In genomic region chr2:150808812-150809211, GRCm38 (mm10) we compare ENCODE assay signal across 22 mouse cellular contexts. TPM values are rescaled to one million over a fixed set of nuclear protein-coding genes. Genes with fewer than 3 reads are reported as not detected.
DNase-seq lines count a peak whose midpoint lies in the region; ATAC-seq and TF ChIP-seq lines count a peak whose summit lies in the region.
"Had no signal": no experiment of that assay in that cellular context is flagged by ENCODE, and none has a peak within 500 bp of the region (broad histone marks: within the 10 kb centered on the region; RNA-seq: fewer than 3 reads in every experiment).

No protein-coding gene starts in this region.

- no peak overlapping the region for H3K27ac ChIP-seq in forebrain, embryonic 15.5 days (replicated peaks)
- H3K27ac ChIP-seq in forebrain, embryonic 12.5 days, result no peak overlapping the region
- peak overlapping the region; percentile 47; the same call in 1 of the 2 replicates for H3K27ac ChIP-seq in hindbrain, embryonic 14.5 days
- no peak overlapping the region for H3K27ac ChIP-seq in hindbrain, embryonic 12.5 days
- no peak overlapping the region for H3K27ac ChIP-seq in midbrain, embryonic 16.5 days (ENCODE audit: low read length)
- H3K27ac ChIP-seq in midbrain, embryonic 11.5 days (ENCODE audit: low read depth, low read length), result no peak overlapping the region
- H3K27ac ChIP-seq in hindbrain, postnatal 0 days, result peak overlapping the region; percentile 69
- H3K27ac ChIP-seq: embryonic facial prominence, embryonic 12.5 days; gastrocnemius, adult 2 months; heart, embryonic 13.5 days had no signal

- H3K4me2 ChIP-seq in forebrain, embryonic 15.5 days (replicated peaks), result no peak overlapping the region
- H3K4me2 ChIP-seq in forebrain, embryonic 12.5 days, result no peak overlapping the region
- no peak overlapping the region for H3K4me2 ChIP-seq in hindbrain, embryonic 14.5 days (replicated peaks)
- no peak overlapping the region for H3K4me2 ChIP-seq in hindbrain, embryonic 12.5 days (replicated peaks)
- H3K4me2 ChIP-seq in midbrain, embryonic 16.5 days (ENCODE audit: low read length), result no peak overlapping the region
- H3K4me2 ChIP-seq in midbrain, embryonic 11.5 days, result no peak overlapping the region
- H3K4me2 ChIP-seq in hindbrain, postnatal 0 days (ENCODE audit: low read depth, low read length), result no peak overlapping the region
- H3K4me2 ChIP-seq: embryonic facial prominence, embryonic 12.5 days; heart, embryonic 13.5 days had no signal

- ATAC-seq in forebrain, embryonic 15.5 days (replicated peaks), result 0 out of 2 replicates have a peak, but pooled peaks have one; percentile 3
- no peak for ATAC-seq in forebrain, embryonic 12.5 days (ENCODE audit: low FRiP score)
- peak; percentile 49 for ATAC-seq in hindbrain, embryonic 14.5 days (ENCODE audit: low FRiP score)
- ATAC-seq in hindbrain, embryonic 12.5 days (ENCODE audit: low FRiP score), result no peak
- 0 out of 2 replicates have a peak, but pooled peaks have one; percentile 46 for ATAC-seq in midbrain, embryonic 16.5 days
- no peak for ATAC-seq in midbrain, embryonic 11.5 days (ENCODE audit: low FRiP score)
- ATAC-seq in hindbrain, postnatal 0 days, result peak; percentile 61; the same call in 1 of the 2 replicates
- no peak for ATAC-seq in erythroid progenitor cell, adult 5-6 weeks (replicated peaks; ENCODE audit: low FRiP score, poor library complexity, severe bottlenecking)
- ATAC-seq: CD4-positive, CD25-positive, alpha-beta regulatory T cell, adult 4 months; intestine, embryonic 16.5 days had no signal

- no peak overlapping the region for H3K9ac ChIP-seq in forebrain, embryonic 15.5 days (replicated peaks)
- no peak overlapping the region for H3K9ac ChIP-seq in forebrain, embryonic 12.5 days
- H3K9ac ChIP-seq in hindbrain, embryonic 14.5 days, result no peak overlapping the region
- H3K9ac ChIP-seq in hindbrain, embryonic 12.5 days, result no peak overlapping the region
- H3K9ac ChIP-seq in midbrain, embryonic 16.5 days (ENCODE audit: low read depth, low read length), result no peak overlapping the region
- H3K9ac ChIP-seq in midbrain, embryonic 11.5 days (ENCODE audit: low read length), result no peak overlapping the region
- no peak overlapping the region for H3K9ac ChIP-seq in hindbrain, postnatal 0 days (replicated peaks; ENCODE audit: low read length)
- H3K9ac ChIP-seq: embryonic facial prominence, embryonic 12.5 days; heart, embryonic 13.5 days had no signal

- peaks cover 59% of the 10 kb centered on the region for H3K36me3 ChIP-seq in forebrain, embryonic 15.5 days
- H3K36me3 ChIP-seq in forebrain, embryonic 12.5 days (replicated peaks), result peaks cover 77% of the 10 kb centered on the region
- peaks cover 84% of the 10 kb centered on the region for H3K36me3 ChIP-seq in hindbrain, embryonic 14.5 days (replicated peaks; ENCODE audit: control insufficient read depth, insufficient read depth)
- peaks cover 70% of the 10 kb centered on the region for H3K36me3 ChIP-seq in hindbrain, embryonic 12.5 days
- peaks cover 45% of the 10 kb centered on the region for H3K36me3 ChIP-seq in midbrain, embryonic 16.5 days (ENCODE audit: control insufficient read depth, insufficient read depth, low read length)
- H3K36me3 ChIP-seq in midbrain, embryonic 11.5 days (ENCODE audit: control insufficient read depth, insufficient read depth, low read length), result peaks cover 12% of the 10 kb centered on the region
- peaks cover 50% of the 10 kb centered on the region for H3K36me3 ChIP-seq in hindbrain, postnatal 0 days (ENCODE audit: insufficient read depth, low read length)

- no peaks in the 10 kb centered on the region for H3K4me1 ChIP-seq in forebrain, embryonic 15.5 days
- H3K4me1 ChIP-seq in forebrain, embryonic 12.5 days, result no peaks in the 10 kb centered on the region
- no peaks in the 10 kb centered on the region for H3K4me1 ChIP-seq in hindbrain, embryonic 14.5 days (replicated peaks; ENCODE audit: control insufficient read depth, insufficient read depth, low read length)
- H3K4me1 ChIP-seq in hindbrain, embryonic 12.5 days, result no peaks in the 10 kb centered on the region
- H3K4me1 ChIP-seq in midbrain, embryonic 16.5 days (ENCODE audit: control insufficient read depth, insufficient read depth, low read length), result no peaks in the 10 kb centered on the region
- no peaks in the 10 kb centered on the region for H3K4me1 ChIP-seq in midbrain, embryonic 11.5 days (ENCODE audit: control insufficient read depth, insufficient read depth, low read length)
- H3K4me1 ChIP-seq in hindbrain, postnatal 0 days (ENCODE audit: insufficient read depth, low read length), result no peaks in the 10 kb centered on the region
- H3K4me1 ChIP-seq: embryonic facial prominence, embryonic 12.5 days; heart, embryonic 13.5 days had no signal

- H3K4me3 ChIP-seq in forebrain, embryonic 15.5 days, result no peak overlapping the region
- no peak overlapping the region for H3K4me3 ChIP-seq in forebrain, embryonic 12.5 days (replicated peaks)
- no peak overlapping the region for H3K4me3 ChIP-seq in hindbrain, embryonic 14.5 days (replicated peaks; ENCODE audit: low read length)
- no peak overlapping the region for H3K4me3 ChIP-seq in hindbrain, embryonic 12.5 days
- H3K4me3 ChIP-seq in midbrain, embryonic 16.5 days (ENCODE audit: low read depth, low read length), result no peak overlapping the region
- H3K4me3 ChIP-seq in midbrain, embryonic 11.5 days (ENCODE audit: low read depth, low read length), result no peak overlapping the region
- H3K4me3 ChIP-seq in hindbrain, postnatal 0 days (ENCODE audit: low read length), result no peak overlapping the region
- H3K4me3 ChIP-seq: embryonic facial prominence, embryonic 12.5 days; gastrocnemius, adult 2 months; heart, embryonic 13.5 days had no signal

- no peaks in the 10 kb centered on the region for H3K9me3 ChIP-seq in forebrain, embryonic 15.5 days
- no peaks in the 10 kb centered on the region for H3K9me3 ChIP-seq in forebrain, embryonic 12.5 days
- no peaks in the 10 kb centered on the region for H3K9me3 ChIP-seq in hindbrain, embryonic 14.5 days (ENCODE audit: control insufficient read depth, low read length)
- H3K9me3 ChIP-seq in hindbrain, embryonic 12.5 days (replicated peaks), result no peaks in the 10 kb centered on the region
- no peaks in the 10 kb centered on the region for H3K9me3 ChIP-seq in midbrain, embryonic 16.5 days (replicated peaks; ENCODE audit: control insufficient read depth, low read length, poor library complexity, severe bottlenecking)
- H3K9me3 ChIP-seq in midbrain, embryonic 11.5 days (ENCODE audit: control insufficient read depth, low read length), result no peaks in the 10 kb centered on the region
- H3K9me3 ChIP-seq in hindbrain, postnatal 0 days (ENCODE audit: low read length), result no peaks in the 10 kb centered on the region
- H3K9me3 ChIP-seq: embryonic facial prominence, embryonic 12.5 days; G1E; heart, embryonic 13.5 days had no signal

- no peaks in the 10 kb centered on the region for H3K27me3 ChIP-seq in forebrain, embryonic 15.5 days
- H3K27me3 ChIP-seq in forebrain, embryonic 12.5 days, result no peaks in the 10 kb centered on the region
- no peaks in the 10 kb centered on the region for H3K27me3 ChIP-seq in hindbrain, embryonic 14.5 days (ENCODE audit: control insufficient read depth, insufficient read depth, low read length)
- no peaks in the 10 kb centered on the region for H3K27me3 ChIP-seq in hindbrain, embryonic 12.5 days
- no peaks in the 10 kb centered on the region for H3K27me3 ChIP-seq in midbrain, embryonic 16.5 days (ENCODE audit: control insufficient read depth, insufficient read depth, low read depth, low read length)
- no peaks in the 10 kb centered on the region for H3K27me3 ChIP-seq in midbrain, embryonic 11.5 days (ENCODE audit: control insufficient read depth, insufficient read depth, low read length)
- no peaks in the 10 kb centered on the region for H3K27me3 ChIP-seq in hindbrain, postnatal 0 days (ENCODE audit: insufficient read depth, low read length)
- H3K27me3 ChIP-seq: embryonic facial prominence, embryonic 12.5 days; heart, embryonic 13.5 days had no signal

- no peak for TF ChIP-seq CTCF in hindbrain, postnatal 0 days (IDR thresholded peaks at IDR 0.05; ENCODE audit: low read depth)

- DNase-seq in hindbrain, embryonic 14.5 days (ENCODE audit: low spot score), result no peak
- no peak for DNase-seq in midbrain, embryonic 11.5 days (ENCODE audit: low spot score, missing footprints)
- peak; percentile 55 for DNase-seq in hindbrain, postnatal 0 days (ENCODE audit: low spot score)
- DNase-seq: adrenal gland, adult 8-10 months; adrenal gland, postnatal 36 days; B cell, adult 2 months; cerebellum, adult 11-12 months; cerebellum, adult 9-10 months; cerebellum, postnatal 25 days; gastrocnemius, adult 2 months; gastrocnemius, postnatal 25 days; heart, postnatal 36 days had no signal

- WGBS in forebrain, embryonic 15.5 days, result 90% methylated on average over 6 of the region's 6 CpGs
- WGBS in forebrain, embryonic 12.5 days, result 92% methylated on average over 6 of the region's 6 CpGs
- 82% methylated on average over 6 of the region's 6 CpGs for WGBS in hindbrain, embryonic 14.5 days
- 93% methylated on average over 6 of the region's 6 CpGs for WGBS in hindbrain, embryonic 12.5 days
- WGBS in midbrain, embryonic 16.5 days, result 91% methylated on average over 6 of the region's 6 CpGs
- WGBS in midbrain, embryonic 11.5 days, result 92% methylated on average over 6 of the region's 6 CpGs
- 69% methylated on average over 6 of the region's 6 CpGs for WGBS in hindbrain, postnatal 0 days

RNA-seq across cellular contexts. Expression of gene Pygb, which starts 22.3 kb away (rescaled TPM):
- 93.0 and 99.8 TPM in 2 replicates for polyA plus RNA-seq in forebrain, embryonic 15.5 days (2015; fragmentation: Nextera tagmentation; extraction: Ambion mirVana)
- 81.6 and 86.3 TPM in 2 replicates for polyA plus RNA-seq in forebrain, embryonic 12.5 days (2016; fragmentation: Nextera tagmentation; extraction: Ambion mirVana)
- 93.9 and 108 TPM in 2 replicates for polyA plus RNA-seq in hindbrain, embryonic 14.5 days (2014; fragmentation: Nextera tagmentation; extraction: Ambion mirVana)
- 92.5 and 95.3 TPM in 2 replicates for polyA plus RNA-seq in hindbrain, embryonic 12.5 days (2016; fragmentation: Nextera tagmentation; extraction: Ambion mirVana)
- 108 and 133 TPM in 2 replicates for polyA plus RNA-seq in midbrain, embryonic 16.5 days (2015; fragmentation: Nextera tagmentation; extraction: Ambion mirVana)
- 34.1 and 39.1 TPM in 2 replicates for polyA plus RNA-seq in midbrain, embryonic 11.5 days (2014; fragmentation: Nextera tagmentation; extraction: Ambion mirVana)
- total RNA-seq in hindbrain, postnatal 0 days (2014; rRNA removed), result 302 and 317 TPM in 2 replicates
- polyA plus RNA-seq in hindbrain, postnatal 0 days (2015; fragmentation: Nextera tagmentation; extraction: Ambion mirVana), result 160 and 169 TPM in 2 replicates
- 2.1 and 3.6 TPM in 2 replicates for total RNA-seq in erythroid progenitor cell, adult 5-6 weeks (2015; ENCODE audit: low replicate concordance)
- 3.6 and 7.3 TPM in 2 replicates for total RNA-seq in erythroid progenitor cell, adult 5-6 weeks (2017; ENCODE audit: low replicate concordance)

RNA-seq across cellular contexts. Expression of gene Entpd6, which starts 60.0 kb away (rescaled TPM):
- 46.3 and 49.7 TPM in 2 replicates for polyA plus RNA-seq in forebrain, embryonic 15.5 days (2015; fragmentation: Nextera tagmentation; extraction: Ambion mirVana)
- polyA plus RNA-seq in forebrain, embryonic 12.5 days (2016; fragmentation: Nextera tagmentation; extraction: Ambion mirVana), result 29.5 and 29.6 TPM in 2 replicates
- polyA plus RNA-seq in hindbrain, embryonic 14.5 days (2014; fragmentation: Nextera tagmentation; extraction: Ambion mirVana), result 67.2 and 67.7 TPM in 2 replicates
- polyA plus RNA-seq in hindbrain, embryonic 12.5 days (2016; fragmentation: Nextera tagmentation; extraction: Ambion mirVana), result 38.3 and 38.6 TPM in 2 replicates
- polyA plus RNA-seq in midbrain, embryonic 16.5 days (2015; fragmentation: Nextera tagmentation; extraction: Ambion mirVana), result 75.3 and 85.7 TPM in 2 replicates
- polyA plus RNA-seq in midbrain, embryonic 11.5 days (2014; fragmentation: Nextera tagmentation; extraction: Ambion mirVana), result 24.7 and 26.7 TPM in 2 replicates
- 91.4 and 97.1 TPM in 2 replicates for total RNA-seq in hindbrain, postnatal 0 days (2014; rRNA removed)
- polyA plus RNA-seq in hindbrain, postnatal 0 days (2015; fragmentation: Nextera tagmentation; extraction: Ambion mirVana), result 76.8 and 79.5 TPM in 2 replicates
- 1.1 and 1.7 TPM in 2 replicates for total RNA-seq in erythroid progenitor cell, adult 5-6 weeks (2015; ENCODE audit: low replicate concordance)
- total RNA-seq in erythroid progenitor cell, adult 5-6 weeks (2017; ENCODE audit: low replicate concordance), result 1.7 TPM in 1 of 2 replicates, not detected in the other

Comparison
In these comparisons a context has a peak if more than half of its experiments do, and no peak if none do; other contexts are left out.
1. ATAC-seq: peak in forebrain, embryonic 15.5 days (single experiment), hindbrain, embryonic 14.5 days (single experiment), midbrain, embryonic 16.5 days (single experiment) and hindbrain, postnatal 0 days (single experiment); none in forebrain, embryonic 12.5 days (single experiment), hindbrain, embryonic 12.5 days (single experiment), midbrain, embryonic 11.5 days (single experiment) and erythroid progenitor cell, adult 5-6 weeks (single experiment).
2. H3K27ac ChIP-seq: peak in hindbrain, embryonic 14.5 days (single experiment) and hindbrain, postnatal 0 days (single experiment); none in forebrain, embryonic 15.5 days (single experiment), forebrain, embryonic 12.5 days (single experiment), hindbrain, embryonic 12.5 days (single experiment), midbrain, embryonic 16.5 days (single experiment) and midbrain, embryonic 11.5 days (single experiment).